Mouse (Mus musculus) limb, embryonic 12.5 days (tissue): ENCODE data around the gene Hps3. TPM values are rescaled to one million over a fixed set of nuclear protein-coding genes. Genes with fewer than 3 reads are reported as not detected.
"Not testable (repeated sequence)": the region's sequence is repeated elsewhere in the genome, so short reads cannot be mapped to it uniquely, and the experiment has no call there.

Experiments
- ATAC-seq: fragments of 200-750 bp; cut with Nextera tagmentation; 2 replicates; pipeline ENCODE4 v1.8.0; 2017; ENCODE audit warnings: low read depth, moderate TSS enrichment; ENCODE audit not compliant: insufficient number of reproducible peaks, insufficient read depth, low FRiP score, low TSS enrichment
- H3K27ac ChIP-seq: fragments of 300-500 bp; sonication (generic); 2 replicates; pipeline ENCODE4 v1.5.1; 2016; ENCODE audit warnings: mild to moderate bottlenecking, moderate library complexity
- H3K27me3 ChIP-seq: fragments of 300-500 bp; sonication (generic); 2 replicates; pipeline ENCODE4 v1.6.1; 2016; ENCODE audit warnings: mild to moderate bottlenecking, moderate library complexity
- H3K36me3 ChIP-seq: fragments of 300-500 bp; sonication (generic); 2 replicates; pipeline ENCODE4 v1.6.1; 2016; ENCODE audit warnings: mild to moderate bottlenecking, moderate library complexity
- H3K4me1 ChIP-seq: fragments of 300-500 bp; sonication (generic); replicated peaks from 2 replicates; pipeline ENCODE4 v1.6.1; 2016
- H3K4me2 ChIP-seq: fragments of 300-500 bp; sonication (generic); 2 replicates; pipeline ENCODE4 v1.6.1; 2016; ENCODE audit warnings: mild to moderate bottlenecking, moderate library complexity
- H3K4me3 ChIP-seq: fragments of 300-500 bp; sonication (generic); replicated peaks from 2 replicates; pipeline ENCODE4 v1.5.1; 2016; ENCODE audit warnings: mild to moderate bottlenecking
- H3K9ac ChIP-seq: fragments of 300-500 bp; sonication (generic); replicated peaks from 2 replicates; pipeline ENCODE4 v1.6.1; 2016; ENCODE audit warnings: mild to moderate bottlenecking, moderate library complexity
- H3K9me3 ChIP-seq: fragments of 300-500 bp; sonication (generic); 2 replicates; pipeline ENCODE4 v1.6.1; 2016; ENCODE audit warnings: mild to moderate bottlenecking, moderate library complexity
- WGBS: fragments of 180-500 bp; shearing (Covaris S2); methylation state at CpG from one replicate; pipeline ENCODE4 v1.1.7; 2016; 5-methylcytosine and 5-hydroxymethylcytosine counted together
- polyA plus RNA-seq: library from polyadenylated mRNA; unstranded; fragments of >200 nt; fragmentation: Nextera tagmentation; extraction: Ambion mirVana; gene quantifications from 2 replicates; pipeline ENCODE4 v1.2.1, GENCODE M21; 2016

Hps3 gene
- 9.6 and 10.2 TPM in 2 replicates for polyA plus RNA-seq

DNA sequence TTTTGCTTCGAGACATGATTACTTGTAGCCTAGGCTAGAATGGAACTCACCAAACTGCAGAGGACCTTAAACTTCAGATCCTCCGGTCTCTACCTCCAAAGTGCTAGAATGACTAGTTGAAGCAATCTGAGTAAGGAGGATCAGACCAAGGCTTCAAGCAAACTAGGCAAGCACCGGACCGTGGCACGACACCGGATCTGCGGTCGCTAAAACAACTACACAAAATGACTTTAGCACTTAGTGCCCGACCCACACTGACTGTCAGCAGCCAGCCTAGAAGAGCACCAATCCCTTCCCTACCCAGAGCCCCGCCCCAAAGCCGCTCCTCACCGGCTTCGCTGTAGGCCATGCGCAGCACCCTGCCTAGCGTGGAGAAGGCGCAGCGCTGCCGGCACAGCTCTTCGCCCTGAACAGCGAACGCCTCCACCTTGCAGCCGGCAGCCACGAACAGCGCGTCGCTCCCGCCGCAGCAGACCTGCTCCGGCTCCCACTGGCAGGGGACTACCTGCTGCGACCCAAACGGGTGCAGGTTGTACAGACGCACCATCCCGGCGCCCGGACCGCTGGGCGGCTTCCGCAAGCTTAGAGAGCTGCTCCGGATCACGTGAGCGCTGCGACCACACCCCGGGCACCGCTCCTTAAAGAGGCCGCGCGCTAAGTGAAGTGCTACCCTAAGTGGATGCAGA lies at the start of gene Hps3:
TSS of gene Hps3 (minus strand) at position 597 of the 686 bp plus-strand sequence.
- H3K27me3 ChIP-seq, result no peaks in the 10 kb centered on the region
- H3K4me1 ChIP-seq, result peaks cover 11% of the 10 kb centered on the region
- H3K36me3 ChIP-seq, result no peaks in the 10 kb centered on the region
- WGBS, result under 1% methylated on average over 47 of the region's 47 CpGs
- peak within 1 kb of the TSS; percentile 63 for H3K9ac ChIP-seq
- no peaks in the 10 kb centered on the region for H3K9me3 ChIP-seq
- 0 out of 2 replicates have a peak within 1 kb of the TSS, but pooled peaks have one; percentile 20 for H3K27ac ChIP-seq
- ATAC-seq, result peak; percentile 100
- H3K4me2 ChIP-seq, result peak within 1 kb of the TSS; percentile 67
- peak within 1 kb of the TSS; percentile 81 for H3K4me3 ChIP-seq

DNA sequence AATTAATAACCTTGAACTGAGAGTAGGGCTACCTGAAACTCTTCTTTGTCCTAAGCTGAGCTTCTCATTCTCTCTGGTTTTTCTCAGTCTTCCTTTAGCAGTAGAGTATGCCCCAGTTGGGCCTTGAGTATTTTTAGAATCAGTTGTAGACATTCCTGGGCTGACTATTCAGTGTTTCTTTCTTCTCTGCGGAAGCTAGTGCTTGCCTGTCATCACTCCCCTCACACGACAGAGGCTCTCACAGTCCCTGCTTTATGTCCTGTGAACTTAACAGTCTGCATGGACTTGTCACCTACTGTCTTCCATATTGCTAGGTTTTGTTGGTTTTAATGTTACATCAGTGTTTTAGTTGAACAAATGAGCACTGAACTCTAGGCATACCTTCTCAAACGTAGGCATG lies 47.0 kb upstream of the Hps3 start:
- H3K4me3 ChIP-seq, result no peak overlapping the region
- WGBS, result 82% methylated on average over 3 of the region's 3 CpGs
- H3K36me3 ChIP-seq, result peaks cover 44% of the 10 kb centered on the region
- no peak overlapping the region for H3K9ac ChIP-seq
- no peaks in the 10 kb centered on the region for H3K27me3 ChIP-seq
- H3K27ac ChIP-seq, result no peak overlapping the region
- no peaks in the 10 kb centered on the region for H3K9me3 ChIP-seq
- no peak overlapping the region for H3K4me2 ChIP-seq
- H3K4me1 ChIP-seq, result no peaks in the 10 kb centered on the region
- ATAC-seq, result no peak

DNA sequence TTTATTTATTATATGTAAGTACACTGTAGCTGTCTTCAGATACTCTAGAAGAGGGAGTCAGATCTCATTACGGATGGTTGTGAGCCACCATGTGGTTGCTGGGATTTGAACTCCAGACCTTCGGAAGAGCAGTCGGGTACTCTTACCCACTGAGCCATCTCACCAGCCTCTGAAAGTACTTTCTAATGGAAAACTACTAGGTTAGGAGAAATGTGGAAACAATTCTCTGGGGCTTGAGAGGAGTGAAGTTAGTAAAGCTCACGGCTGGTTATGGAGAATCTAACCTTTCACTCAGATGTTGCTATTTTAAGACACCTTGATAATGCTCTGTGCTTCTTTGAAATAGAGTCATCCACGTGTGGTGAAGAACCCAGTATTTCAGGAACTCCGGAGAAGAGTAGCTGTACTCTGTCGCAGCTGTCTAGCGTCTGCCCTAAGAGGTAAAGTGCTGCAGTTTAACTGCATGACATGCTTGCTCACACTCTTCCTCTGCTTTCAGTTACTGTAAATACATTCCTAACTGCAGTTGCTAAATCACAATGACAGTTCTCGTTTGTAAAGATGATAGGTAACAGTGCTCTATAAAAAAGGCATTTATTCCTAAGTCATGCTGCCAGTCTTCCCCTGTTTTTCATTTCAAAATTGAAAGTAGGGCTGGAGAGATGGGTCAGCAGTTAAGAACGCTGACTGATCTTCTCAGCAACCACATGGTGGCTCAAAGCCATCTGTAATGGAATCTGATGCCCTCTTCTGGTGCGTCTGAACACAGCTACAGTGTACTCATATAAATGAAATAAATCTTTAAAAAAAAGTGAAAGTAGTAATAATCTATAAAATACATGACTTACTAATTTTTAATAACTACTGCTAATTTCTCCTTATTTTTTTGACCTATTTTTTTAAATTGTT lies 41.3 kb upstream of the Hps3 start:
- no peak overlapping the region for H3K9ac ChIP-seq
- ATAC-seq, result no peak
- H3K9me3 ChIP-seq, result no peaks in the 10 kb centered on the region
- 86% methylated on average over 11 of the region's 11 CpGs for WGBS
- no peak overlapping the region for H3K4me2 ChIP-seq
- H3K4me3 ChIP-seq, result no peak overlapping the region
- peaks cover 42% of the 10 kb centered on the region for H3K36me3 ChIP-seq
- no peaks in the 10 kb centered on the region for H3K27me3 ChIP-seq
- H3K4me1 ChIP-seq, result no peaks in the 10 kb centered on the region
- H3K27ac ChIP-seq, result no peak overlapping the region

DNA sequence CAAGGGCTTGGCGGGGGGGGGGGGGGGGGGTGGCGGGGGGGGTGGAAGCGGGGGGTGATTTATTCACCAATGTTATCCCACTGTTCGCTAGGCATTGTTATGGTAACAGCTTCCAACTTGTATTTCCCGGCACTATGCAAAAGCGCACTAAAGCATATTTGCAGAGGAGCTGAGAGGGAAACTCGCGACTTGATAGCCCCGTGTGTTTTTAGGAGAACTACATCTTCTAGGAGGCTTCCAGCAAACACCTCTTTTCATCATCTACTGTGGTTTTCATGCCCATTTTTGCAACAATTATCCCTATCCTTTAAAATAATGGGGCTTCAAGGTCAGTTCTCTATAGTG lies 23.1 kb upstream of the Hps3 start:
- peak overlapping the region; percentile 78 for H3K27ac ChIP-seq
- peak overlapping the region; percentile 65 for H3K9ac ChIP-seq
- H3K27me3 ChIP-seq, result no peaks in the 10 kb centered on the region
- H3K4me1 ChIP-seq, result peaks cover 5% of the 10 kb centered on the region
- WGBS, result under 1% methylated on average over 6 of the region's 9 CpGs
- no peak for ATAC-seq
- peak overlapping the region; percentile 74 for H3K4me3 ChIP-seq
- H3K36me3 ChIP-seq, result peaks cover 11% of the 10 kb centered on the region; the same call in 1 of the 2 replicates
- H3K9me3 ChIP-seq, result no peaks in the 10 kb centered on the region
- H3K4me2 ChIP-seq, result peak overlapping the region; percentile 61

DNA sequence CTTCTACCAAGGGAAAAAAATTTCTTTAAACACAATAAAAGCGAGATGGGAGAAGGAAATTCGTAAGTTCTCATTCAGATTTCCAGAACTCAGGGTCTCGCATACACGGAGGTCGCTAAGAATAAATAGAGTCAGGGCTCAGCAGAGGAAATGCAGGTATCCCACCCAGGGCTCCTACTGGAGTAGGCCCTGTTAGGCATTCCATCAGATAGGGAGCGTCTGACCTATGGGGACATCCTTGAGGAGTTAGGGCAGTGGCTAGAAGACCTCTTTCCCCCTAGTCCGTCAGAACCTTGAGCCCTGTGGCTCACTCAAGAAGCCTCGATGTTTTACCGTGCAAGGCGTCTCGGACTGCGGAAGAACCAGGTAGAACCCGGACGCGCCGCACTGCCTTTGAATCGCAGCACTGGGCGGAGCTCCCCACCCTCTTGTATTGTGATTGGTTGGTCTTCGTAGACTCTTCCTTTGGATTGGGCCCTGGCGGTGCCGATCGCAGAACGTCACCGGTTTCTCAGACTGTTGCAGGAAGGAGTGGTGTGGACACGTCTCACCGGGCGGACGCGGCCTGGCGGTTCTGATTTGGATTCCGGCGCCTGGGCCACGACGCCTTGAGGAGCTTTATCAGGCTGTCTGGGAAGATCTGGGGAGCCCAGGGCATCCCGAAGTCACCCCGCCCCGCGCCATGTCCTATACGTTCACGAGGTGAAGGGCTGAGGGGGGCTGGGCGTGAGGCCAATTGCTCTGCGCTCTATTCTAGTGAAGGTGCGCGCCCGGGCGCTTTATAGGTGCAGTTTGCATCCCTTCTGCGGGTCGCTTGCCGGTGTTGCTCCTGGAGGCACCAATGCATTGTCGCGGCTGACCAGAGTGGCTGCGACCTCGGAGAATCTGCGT lies 22.4 kb upstream of the Hps3 start, which contains the start of gene Hltf:
TSS of gene Hltf (plus strand) at position 506 of the 891 bp plus-strand sequence.
- Histone ChIP-seq H3K36me3 (peaks cover 6% of the 10 kb centered on the region; the same call in 1 of the 2 replicates), H3K9me3 (no peaks in the 10 kb centered on the region), H3K27ac (peak within 1 kb of the TSS; percentile 78), H3K4me2 (peak within 1 kb of the TSS; percentile 61), H3K27me3 (no peaks in the 10 kb centered on the region), H3K4me3 (peak within 1 kb of the TSS; percentile 74), H3K4me1 (peaks cover 5% of the 10 kb centered on the region), H3K9ac (peak within 1 kb of the TSS; percentile 73)
- peak; percentile 100 for ATAC-seq
- WGBS, result under 1% methylated on average over 44 of the region's 54 CpGs

DNA sequence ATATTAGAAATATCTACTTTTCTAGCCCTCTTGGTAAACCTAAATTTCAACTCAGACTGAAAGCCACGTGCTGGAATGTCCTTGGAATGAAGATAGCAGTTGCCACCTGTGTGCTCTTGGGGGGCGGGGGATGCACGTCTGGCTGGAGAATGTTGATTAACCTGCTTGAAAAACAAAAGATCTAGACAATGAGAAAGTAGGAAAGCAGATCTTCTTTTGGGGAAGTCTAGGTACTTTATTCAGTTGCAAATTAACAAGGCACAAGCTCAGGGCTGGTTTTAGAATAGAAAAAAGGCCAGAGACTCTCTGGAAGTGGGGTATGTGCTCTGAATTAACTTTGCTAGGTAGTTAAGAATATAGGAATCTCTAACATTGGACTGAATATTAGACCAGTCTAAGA lies 9.6 kb upstream of the Hps3 start:
- 73% methylated on average over 3 of the region's 3 CpGs for WGBS
- H3K27ac ChIP-seq, result not testable (repeated sequence)

DNA sequence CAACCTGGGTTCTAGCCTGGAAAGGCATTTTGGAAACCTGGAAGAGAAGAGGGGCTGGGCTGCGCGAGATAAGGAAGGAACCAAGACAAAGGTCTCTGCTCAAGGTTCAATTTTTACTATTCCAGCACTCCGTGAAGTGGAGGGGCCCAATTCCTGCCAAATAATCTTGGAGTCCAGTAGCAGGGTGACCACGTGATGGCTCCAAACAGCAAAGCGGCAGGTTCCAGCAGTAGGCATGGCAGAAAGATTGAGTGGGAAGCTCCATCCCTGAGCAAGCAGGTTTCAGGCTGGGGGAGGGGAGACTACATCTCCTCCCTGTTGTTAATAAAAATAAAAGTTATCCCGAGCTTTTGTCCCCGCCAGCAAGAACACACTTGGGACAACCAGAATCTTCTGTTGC lies 6.3 kb upstream of the Hps3 start:
- not testable (repeated sequence) for H3K4me3 ChIP-seq, H3K9ac ChIP-seq, H3K4me2 ChIP-seq, ATAC-seq, H3K9me3 ChIP-seq, H3K4me1 ChIP-seq, H3K27ac ChIP-seq, H3K36me3 ChIP-seq, H3K27me3 ChIP-seq
- 91% methylated on average over 7 of the region's 7 CpGs for WGBS

More for the DNA sequence above, 9.6 kb upstream of the Hps3 start:
- not testable (repeated sequence) for ATAC-seq, H3K9me3 ChIP-seq, H3K36me3 ChIP-seq, H3K4me2 ChIP-seq, H3K27me3 ChIP-seq, H3K4me3 ChIP-seq, H3K9ac ChIP-seq, H3K4me1 ChIP-seq

DNA sequence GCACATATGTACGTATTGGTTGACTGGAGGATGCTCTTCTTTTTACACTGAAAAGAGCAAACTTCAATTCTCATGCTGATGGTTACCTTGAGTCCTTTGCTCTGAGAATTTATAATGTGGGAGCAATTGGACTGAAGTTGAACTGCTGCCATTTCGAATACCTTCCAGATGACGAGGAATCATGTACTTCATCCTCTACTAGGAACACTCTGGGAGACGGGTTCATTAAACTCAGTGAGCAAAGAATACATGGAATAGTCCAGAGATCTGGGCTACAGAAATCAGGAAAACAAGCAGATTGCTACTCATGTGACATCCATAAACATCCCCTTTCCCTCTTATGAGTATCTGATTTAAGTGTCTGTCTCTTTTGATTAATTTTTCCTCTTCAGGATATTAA lies 954 bp upstream of the Hps3 start:
- Histone ChIP-seq H3K27ac (no peak overlapping the region), H3K27me3 (no peaks in the 10 kb centered on the region), H3K4me1 (peaks cover 11% of the 10 kb centered on the region), H3K4me2 (no peak overlapping the region), H3K9me3 (no peaks in the 10 kb centered on the region), H3K9ac (no peak overlapping the region), H3K4me3 (no peak overlapping the region), H3K36me3 (no peaks in the 10 kb centered on the region)
- ATAC-seq, result no peak
- 79% methylated on average over 4 of the region's 4 CpGs for WGBS

DNA sequence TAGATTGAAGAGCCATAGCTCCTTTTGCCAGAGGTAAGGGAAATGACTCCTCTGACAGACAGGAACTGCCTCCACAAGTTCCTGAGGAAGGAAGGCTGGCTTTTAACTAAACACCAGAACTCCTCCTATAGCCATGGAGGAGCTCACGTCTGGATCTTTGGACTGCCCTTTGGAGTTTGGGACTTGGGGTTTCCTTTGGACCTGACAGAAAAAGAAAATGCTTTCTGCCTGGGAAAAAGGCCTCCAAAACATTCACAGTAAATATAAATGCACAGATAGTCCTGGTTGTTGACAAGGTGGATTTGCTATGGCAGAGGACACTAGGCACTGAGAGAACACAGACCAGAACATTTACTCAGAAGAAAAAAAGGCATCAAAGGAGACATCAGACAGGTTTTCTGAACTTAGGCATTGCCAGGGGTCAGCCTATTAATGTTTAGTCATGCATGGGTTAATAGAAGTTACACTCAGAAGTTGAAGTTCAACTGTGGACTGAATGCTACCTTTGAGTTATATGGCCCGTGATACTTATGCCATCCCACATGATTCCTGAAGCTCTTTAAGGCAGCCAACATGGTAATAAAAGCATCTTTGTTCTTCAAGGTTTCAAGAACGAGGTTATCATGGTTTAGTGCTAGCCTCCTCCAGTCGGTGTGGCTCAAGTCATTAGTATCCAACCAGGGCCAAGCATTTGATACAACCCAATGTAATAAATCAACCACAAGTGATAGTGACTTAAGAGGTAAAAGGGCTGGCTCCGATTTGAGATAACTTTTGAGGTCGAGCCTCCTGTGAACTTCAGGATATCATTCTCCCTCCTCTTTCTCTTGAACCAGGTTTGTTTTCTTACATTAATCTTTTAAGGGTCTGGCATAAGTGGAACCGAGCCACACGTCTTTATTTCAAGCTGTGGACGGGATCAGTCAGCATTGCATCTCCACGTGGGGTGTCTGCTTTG lies 1.1 kb downstream of the Hps3 start:
- Histone ChIP-seq H3K4me2 (peak overlapping the region; percentile 67), H3K27ac (no peak overlapping the region), H3K27me3 (no peaks in the 10 kb centered on the region), H3K36me3 (no peaks in the 10 kb centered on the region), H3K9me3 (no peaks in the 10 kb centered on the region), H3K9ac (peak overlapping the region; percentile 63; the same call in 1 of the 2 replicates), H3K4me3 (peak overlapping the region; percentile 81), H3K4me1 (peaks cover 11% of the 10 kb centered on the region)
- WGBS, result 19% methylated on average over 10 of the region's 10 CpGs
- no peak for ATAC-seq

DNA sequence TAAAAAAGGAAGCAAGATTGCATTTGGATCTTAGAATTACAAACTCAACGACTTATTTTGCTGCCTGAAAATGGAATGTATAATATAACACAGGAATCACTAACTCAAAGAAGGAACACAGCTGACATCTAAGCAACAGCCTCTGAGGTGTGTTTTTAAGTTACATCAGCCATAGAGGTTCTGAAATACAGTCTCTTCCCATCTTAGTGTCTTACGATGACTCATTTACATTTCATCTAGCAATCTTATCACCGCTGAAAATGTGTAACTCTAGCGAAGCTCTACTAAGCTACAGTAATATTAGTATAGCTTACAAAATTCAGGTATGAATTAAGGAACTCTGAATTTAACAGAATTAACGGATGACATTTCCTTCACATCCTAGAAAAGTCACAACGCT lies 4.3 kb downstream of the Hps3 start:
- Histone ChIP-seq H3K9me3 (no peaks in the 10 kb centered on the region), H3K9ac (no peak overlapping the region), H3K4me1 (peaks cover 11% of the 10 kb centered on the region), H3K27ac (no peak overlapping the region), H3K27me3 (no peaks in the 10 kb centered on the region), H3K4me2 (no peak overlapping the region), H3K36me3 (peaks cover 10% of the 10 kb centered on the region; the same call in 1 of the 2 replicates), H3K4me3 (no peak overlapping the region)
- ATAC-seq, result no peak
- WGBS, result 94% methylated on average over 6 of the region's 6 CpGs
